Mouse (Mus musculus) liver, embryonic 16.5 days (tissue): ENCODE results near the gene Oxtr. TPM values are rescaled to one million over a fixed set of nuclear protein-coding genes. Genes with fewer than 3 reads are reported as not detected.

Source experiments
- polyA plus RNA-seq: library from polyadenylated mRNA; unstranded; fragments of >200 nt; fragmentation: Nextera tagmentation; extraction: Ambion mirVana; gene quantifications from 2 replicates; pipeline ENCODE4 v1.2.1, GENCODE M21; 2015

The Oxtr gene
- polyA plus RNA-seq, 1 experiment from 2014 or later = 0.08 TPM

Other genes with a start within 250 kb of the Oxtr start
- 2.2 and 3.3 TPM in 2 replicates for gene Lmcd1, start 216.2 kb downstream of the Oxtr start, polyA plus RNA-seq
- gene Ssu2, start 101.9 kb downstream of the Oxtr start, polyA plus RNA-seq = 0.06 TPM in 1 of 2 replicates, not detected in the other
- gene Cav3, start 30.4 kb downstream of the Oxtr start, polyA plus RNA-seq = 1.3 and 2.5 TPM in 2 replicates
- gene Rad18, start 206.7 kb upstream of the Oxtr start, polyA plus RNA-seq = 22.6 and 24.4 TPM in 2 replicates